Mouse (Mus musculus) thymus, adult 2 months (tissue): ENCODE data around the gene Slc39a11. TPM values are rescaled to one million over a fixed set of nuclear protein-coding genes. Genes with fewer than 3 reads are reported as not detected.

ENCODE experiments used
- DNase-seq: peaks from one replicate; pipeline ENCODE4 v3.0.0; 2021
- H3K27ac ChIP-seq: fragments of 200-500 bp; 2 replicates; pipeline ENCODE4 v1.5.1; 2012; ENCODE audit warnings: low read length, control low read depth; ENCODE audit not compliant: control insufficient read depth, insufficient read depth
- H3K27me3 ChIP-seq: fragments of 200-500 bp; 2 replicates; pipeline ENCODE4 v1.6.1; 2012; ENCODE audit warnings: mild to moderate bottlenecking, low read length, moderate library complexity, mixed read lengths; ENCODE audit not compliant: control insufficient read depth, insufficient read depth
- H3K36me3 ChIP-seq: fragments of 200-500 bp; 2 replicates; pipeline ENCODE4 v1.6.1; 2012; ENCODE audit warnings: mild to moderate bottlenecking, low read length, moderate library complexity; ENCODE audit not compliant: control insufficient read depth, insufficient read depth
- H3K4me1 ChIP-seq: fragments of 200-500 bp; replicated peaks from 2 replicates; pipeline ENCODE4 v1.6.1; 2012; ENCODE audit warnings: low read length; ENCODE audit not compliant: control insufficient read depth, insufficient read depth
- H3K4me3 ChIP-seq: fragments of 200-500 bp; 2 replicates; pipeline ENCODE4 v1.5.1; 2012; ENCODE audit warnings: mild to moderate bottlenecking, low read length, control low read depth, moderate library complexity; ENCODE audit not compliant: control insufficient read depth, insufficient read depth
- CTCF ChIP-seq: fragments of 200-500 bp; IDR thresholded peaks from 2 replicates; pipeline ENCODE4 v1.5.1; 2012; ENCODE audit warnings: mild to moderate bottlenecking, control low read depth, low read length, moderate library complexity, borderline replicate concordance; ENCODE audit not compliant: control insufficient read depth, poor library complexity, insufficient read depth; ENCODE audit errors: extremely low read depth
- POLR2A ChIP-seq: fragments of 200-500 bp; IDR thresholded peaks from 2 replicates; pipeline ENCODE4 v1.6.1; 2012; ENCODE audit warnings: mild to moderate bottlenecking, low read length, control low read depth, moderate library complexity; ENCODE audit not compliant: control insufficient read depth, poor library complexity, insufficient read depth; ENCODE audit errors: extremely low read depth
- WGBS: fragments of 180-500 bp; shearing (Covaris S2); methylation state at CpG from one replicate; pipeline ENCODE4 v1.1.7; 2018; 5-methylcytosine and 5-hydroxymethylcytosine counted together
- polyA plus RNA-seq: library from polyadenylated mRNA; depleted of rRNA; stranded (reverse); fragments of >200 nt; gene quantifications from 2 replicates; pipeline ENCODE4 v1.2.3, GENCODE M21; 2012

Slc39a11 gene
- polyA plus RNA-seq, 1 experiment, result 18.0 TPM

DNA sequence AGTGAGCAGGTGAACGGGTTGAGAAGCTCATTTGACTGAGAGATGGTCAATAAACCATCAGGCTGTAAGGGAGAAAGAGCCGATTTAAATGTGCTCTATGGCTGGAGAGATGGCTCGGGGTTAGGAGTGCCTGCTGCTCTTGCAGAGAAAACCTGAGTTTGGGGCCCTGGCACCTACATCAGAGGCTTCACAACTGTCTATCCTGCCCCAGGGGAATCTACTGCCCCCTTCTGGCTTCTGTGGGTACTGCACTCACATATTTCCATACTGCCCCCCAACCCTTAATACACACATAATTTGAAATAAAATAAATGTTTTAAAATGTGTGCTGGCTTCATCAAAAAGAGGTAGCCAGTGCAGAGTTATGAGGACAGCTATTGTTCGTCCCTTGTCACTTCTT, 237.3 kb downstream of the Slc39a11 start:
- H3K27ac ChIP-seq, result no peak overlapping the region
- H3K36me3 ChIP-seq, result no peaks in the 10 kb centered on the region
- no peaks in the 10 kb centered on the region for H3K4me1 ChIP-seq
- peak; percentile 65; the same call in 1 of the 2 replicates for TF ChIP-seq CTCF
- no peak for TF ChIP-seq POLR2A
- no peaks in the 10 kb centered on the region for H3K27me3 ChIP-seq
- DNase-seq, result peak; percentile 19
- WGBS, result 92% methylated on average over 4 of the region's 4 CpGs
- no peak overlapping the region for H3K4me3 ChIP-seq

DNA sequence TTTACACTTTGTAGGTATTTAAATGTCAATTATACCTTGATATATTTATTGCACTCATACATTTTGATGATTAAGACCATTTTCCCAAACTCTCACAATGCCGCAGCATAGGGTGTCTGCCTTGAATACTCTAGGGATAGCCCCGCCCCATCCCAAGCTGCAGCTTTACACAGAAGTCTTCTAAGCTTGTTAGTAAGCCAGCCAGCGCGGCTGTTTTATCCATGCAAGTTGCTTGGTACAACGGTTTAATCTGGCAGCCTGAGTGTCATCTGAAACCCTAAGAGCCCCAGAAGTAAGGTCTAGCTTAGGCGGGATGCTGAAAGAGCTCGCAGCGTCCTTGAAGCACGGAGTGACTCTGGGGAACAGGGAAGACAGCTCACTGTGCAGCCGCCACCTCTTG, 238.1 kb downstream of the Slc39a11 start:
- no peaks in the 10 kb centered on the region for H3K27me3 ChIP-seq
- WGBS, result 96% methylated on average over 10 of the region's 10 CpGs

DNA sequence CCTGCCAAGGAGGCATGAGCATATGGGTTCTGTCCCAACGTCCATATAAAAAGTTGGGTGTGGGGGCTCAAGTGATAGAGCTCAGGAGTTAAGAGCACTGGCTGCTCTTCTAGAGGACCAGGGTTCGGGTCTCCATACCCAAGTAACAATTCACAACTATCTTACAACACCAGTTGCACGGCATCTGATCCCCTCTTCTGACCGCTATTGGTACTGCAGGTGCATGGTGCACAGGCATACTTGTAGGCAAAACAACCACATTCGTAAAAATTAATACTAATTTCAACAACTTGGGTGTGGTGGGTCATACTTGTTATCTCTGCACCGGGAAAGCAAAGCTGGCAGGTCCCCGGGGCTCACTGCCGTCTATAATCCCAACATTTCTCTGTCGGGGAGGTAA, 240.8 kb downstream of the Slc39a11 start:
- no peak overlapping the region for H3K27ac ChIP-seq
- H3K27me3 ChIP-seq, result no peaks in the 10 kb centered on the region
- TF ChIP-seq CTCF (no peak), POLR2A (no peak)
- no peak for DNase-seq
- WGBS, result 95% methylated on average over 9 of the region's 9 CpGs
- no peak overlapping the region for H3K4me3 ChIP-seq
- no peaks in the 10 kb centered on the region for H3K36me3 ChIP-seq
- H3K4me1 ChIP-seq, result no peaks in the 10 kb centered on the region

More for the DNA sequence above, 238.1 kb downstream of the Slc39a11 start:
- Histone ChIP-seq H3K4me1 (no peaks in the 10 kb centered on the region), H3K4me3 (no peak overlapping the region), H3K36me3 (no peaks in the 10 kb centered on the region), H3K27ac (no peak overlapping the region)
- TF ChIP-seq CTCF, result no peak
- TF ChIP-seq POLR2A, result no peak
- DNase-seq, result no peak

DNA sequence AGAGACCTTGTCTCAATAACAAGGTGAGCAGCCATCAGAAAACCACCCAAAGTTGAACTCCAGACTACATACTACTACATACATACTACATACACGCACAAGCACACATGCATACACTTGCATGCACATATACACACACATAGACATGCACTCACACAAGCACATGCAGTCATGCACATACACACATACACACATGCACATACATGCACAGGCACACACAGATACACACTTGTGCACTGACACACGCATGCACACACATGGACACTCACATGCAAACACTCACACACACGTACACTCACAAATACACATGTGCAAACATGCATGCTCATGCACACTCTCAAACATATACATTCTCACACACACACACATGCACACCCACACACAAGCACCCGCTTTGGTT, 242.4 kb downstream of the Slc39a11 start:
- WGBS, result 97% methylated on average over 4 of the region's 4 CpGs
- Histone ChIP-seq H3K36me3 (no peaks in the 10 kb centered on the region), H3K4me1 (no peaks in the 10 kb centered on the region), H3K4me3 (no peak overlapping the region), H3K27ac (no peak overlapping the region), H3K27me3 (no peaks in the 10 kb centered on the region)
- no peak for DNase-seq
- TF ChIP-seq CTCF (no peak), POLR2A (no peak)

DNA sequence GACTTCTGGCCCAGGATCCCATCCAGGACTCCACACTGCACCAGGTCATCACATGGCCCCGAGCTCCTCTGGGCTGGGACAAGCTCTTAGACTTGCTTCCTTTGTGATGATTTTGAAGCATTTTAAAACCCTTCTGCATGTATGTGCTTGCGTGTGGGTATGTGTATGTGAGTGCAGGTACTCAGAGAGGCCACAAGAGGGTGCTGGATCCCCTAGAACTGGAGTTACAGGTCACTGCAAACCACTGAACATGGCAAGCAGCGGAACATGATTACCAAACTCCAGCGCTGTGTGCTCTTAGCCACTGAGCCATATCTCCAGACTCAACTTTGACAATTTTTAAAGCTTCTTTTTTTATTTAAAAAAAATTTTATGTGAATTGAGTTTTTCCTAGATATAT, 249.0 kb downstream of the Slc39a11 start:
- no peaks in the 10 kb centered on the region for H3K36me3 ChIP-seq
- no peaks in the 10 kb centered on the region for H3K27me3 ChIP-seq
- no peak for TF ChIP-seq CTCF
- no peak for TF ChIP-seq POLR2A
- 95% methylated on average over 4 of the region's 4 CpGs for WGBS
- H3K4me1 ChIP-seq, result no peaks in the 10 kb centered on the region
- no peak overlapping the region for H3K27ac ChIP-seq
- no peak for DNase-seq
- H3K4me3 ChIP-seq, result no peak overlapping the region

DNA sequence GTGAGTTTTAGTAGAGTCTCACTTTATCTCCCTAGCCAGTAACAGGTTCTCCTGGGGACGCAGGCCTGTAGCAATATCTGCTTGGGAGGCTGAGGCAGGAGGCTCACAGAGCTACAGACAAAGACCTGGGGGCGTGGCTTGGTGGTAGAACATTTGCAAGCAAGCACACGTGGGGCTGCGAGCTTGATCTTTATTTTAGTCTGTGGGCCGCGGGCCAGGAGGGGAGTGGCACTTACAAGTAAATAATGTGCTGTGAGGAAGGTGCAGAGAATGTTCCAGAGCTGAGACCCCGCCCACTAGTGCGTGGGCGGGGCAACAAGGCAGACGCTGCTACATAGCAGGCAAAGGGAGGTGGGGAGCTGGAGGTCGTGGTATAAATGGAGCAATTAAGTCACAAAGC, 250.3 kb downstream of the Slc39a11 start:
- WGBS, result 92% methylated on average over 11 of the region's 11 CpGs
- Histone ChIP-seq H3K36me3 (no peaks in the 10 kb centered on the region), H3K27me3 (no peaks in the 10 kb centered on the region), H3K4me1 (no peaks in the 10 kb centered on the region), H3K27ac (no peak overlapping the region), H3K4me3 (no peak overlapping the region)
- no peak for DNase-seq
- TF ChIP-seq CTCF, result no peak
- TF ChIP-seq POLR2A, result no peak

DNA sequence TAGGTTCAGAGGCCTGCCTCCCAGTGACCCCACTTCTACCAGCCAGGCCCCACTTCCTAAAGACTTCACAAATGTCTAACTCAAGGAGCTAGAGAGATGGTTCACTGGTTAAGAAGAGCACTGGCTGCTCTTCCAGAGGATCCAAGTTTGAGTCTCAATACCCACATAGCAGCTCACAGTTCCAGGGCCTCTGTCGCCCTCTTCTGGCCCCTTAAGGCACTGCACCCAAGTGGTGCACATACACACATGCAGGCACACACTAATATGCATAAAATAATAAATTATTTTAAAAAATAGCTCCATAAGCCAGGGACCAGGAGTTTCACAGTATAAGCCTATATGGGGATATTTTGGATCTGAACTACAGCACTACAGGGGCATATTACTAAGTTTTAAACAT, 252.5 kb downstream of the Slc39a11 start:
- no peaks in the 10 kb centered on the region for H3K27me3 ChIP-seq
- 90% methylated on average over 1 of the region's 1 CpGs for WGBS
- no peak overlapping the region for H3K27ac ChIP-seq
- no peak for DNase-seq
- no peaks in the 10 kb centered on the region for H3K36me3 ChIP-seq
- TF ChIP-seq CTCF, result no peak
- TF ChIP-seq POLR2A, result no peak
- H3K4me3 ChIP-seq, result no peak overlapping the region
- no peaks in the 10 kb centered on the region for H3K4me1 ChIP-seq
